ENCODE assay signal across 13 mouse cellular contexts in the genomic region with DNA sequence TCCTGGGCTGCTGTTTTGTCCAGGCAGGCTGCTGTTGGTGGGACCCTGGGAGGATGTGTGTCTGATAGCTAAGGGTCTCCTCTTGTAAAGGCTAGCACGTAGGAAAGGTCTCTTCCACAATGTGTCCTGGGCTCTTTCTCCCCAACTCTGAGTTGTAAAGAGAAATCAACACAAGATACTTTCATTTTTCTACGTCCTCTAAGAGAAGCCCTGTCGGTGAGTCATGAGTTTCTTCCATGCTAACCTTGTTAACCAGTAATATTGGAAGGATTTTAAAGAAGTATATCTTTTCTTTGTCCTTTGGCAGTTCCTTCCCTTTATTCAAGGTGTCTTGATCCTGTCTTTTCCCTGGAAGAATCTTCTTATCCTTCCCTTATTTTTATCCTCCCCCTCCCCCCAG. TPM values are rescaled to one million over a fixed set of nuclear protein-coding genes. Genes with fewer than 3 reads are reported as not detected.
DNase-seq lines count a peak whose midpoint lies in the region; ATAC-seq and TF ChIP-seq lines count a peak whose summit lies in the region.
"Had no signal": no experiment of that assay in that cellular context is flagged by ENCODE, and none has a peak within 500 bp of the region (broad histone marks: within the 10 kb centered on the region; RNA-seq: fewer than 3 reads in every experiment).

No protein-coding gene starts in this region.

- WGBS in heart, embryonic 13.5 days = 57% methylated on average over 3 of the region's 3 CpGs
- 68% methylated on average over 3 of the region's 3 CpGs for WGBS in liver, embryonic 11.5 days
- WGBS in stomach, embryonic 15.5 days = 52% methylated on average over 3 of the region's 3 CpGs

- peak overlapping the region; percentile 40 for H3K9ac ChIP-seq in heart, embryonic 13.5 days
- H3K9ac ChIP-seq in liver, embryonic 11.5 days (ENCODE audit: low read depth, low read length) = 0 out of 2 replicates have a peak overlapping the region, but pooled peaks have one; percentile 9
- H3K9ac ChIP-seq in stomach, embryonic 15.5 days = no peak overlapping the region; the same call in 1 of the 2 replicates
- H3K9ac ChIP-seq: heart, embryonic 12.5 days; lung, embryonic 14.5 days had no signal

- H3K27me3 ChIP-seq in heart, embryonic 13.5 days (replicated peaks) = no peaks in the 10 kb centered on the region
- H3K27me3 ChIP-seq in liver, embryonic 11.5 days (replicated peaks; ENCODE audit: control insufficient read depth, insufficient read depth, low read length) = no peaks in the 10 kb centered on the region
- no peaks in the 10 kb centered on the region for H3K27me3 ChIP-seq in stomach, embryonic 15.5 days (replicated peaks)
- H3K27me3 ChIP-seq: heart, embryonic 12.5 days had no signal

- TF ChIP-seq CTCF in embryonic fibroblast, embryonic 13.5 days (IDR thresholded peaks at IDR 0.05; ENCODE audit: borderline replicate concordance, insufficient read depth, low read length) = no peak

- no peak for ATAC-seq in heart, embryonic 13.5 days (ENCODE audit: extremely low read depth, insufficient number of reproducible peaks, low FRiP score, low TSS enrichment)
- ATAC-seq in liver, embryonic 11.5 days (replicated peaks; ENCODE audit: low FRiP score) = no peak
- no peak for ATAC-seq in stomach, embryonic 15.5 days (ENCODE audit: insufficient read depth, low FRiP score, low read depth)

- peaks cover 84% of the 10 kb centered on the region for H3K4me1 ChIP-seq in heart, embryonic 13.5 days
- peaks cover 42% of the 10 kb centered on the region for H3K4me1 ChIP-seq in liver, embryonic 11.5 days (replicated peaks; ENCODE audit: control insufficient read depth, insufficient read depth, low read length)
- peaks cover 44% of the 10 kb centered on the region for H3K4me1 ChIP-seq in embryonic fibroblast, embryonic 13.5 days (ENCODE audit: control insufficient read depth, insufficient read depth, low read length)
- H3K4me1 ChIP-seq in stomach, embryonic 15.5 days = peaks cover 69% of the 10 kb centered on the region

- 0 out of 2 replicates have a peak overlapping the region, but pooled peaks have one; percentile 87 for H3K27ac ChIP-seq in heart, embryonic 13.5 days (replicated peaks)
- H3K27ac ChIP-seq in liver, embryonic 11.5 days (ENCODE audit: low read depth, low read length) = no peak overlapping the region
- H3K27ac ChIP-seq in embryonic fibroblast, embryonic 13.5 days (ENCODE audit: insufficient read depth, low read length) = peak overlapping the region; percentile 91
- H3K27ac ChIP-seq in stomach, embryonic 15.5 days = peak overlapping the region; percentile 31; the same call in 1 of the 2 replicates

- no peaks in the 10 kb centered on the region for H3K9me3 ChIP-seq in heart, embryonic 13.5 days
- no peaks in the 10 kb centered on the region for H3K9me3 ChIP-seq in liver, embryonic 11.5 days (ENCODE audit: control insufficient read depth, low read length)
- no peaks in the 10 kb centered on the region for H3K9me3 ChIP-seq in stomach, embryonic 15.5 days
- H3K9me3 ChIP-seq: heart, embryonic 12.5 days had no signal

- intact Hi-C loops in left cerebral cortex, postnatal 25 days (cut with DNase I) = no loop called here

- peaks cover 3% of the 10 kb centered on the region for H3K36me3 ChIP-seq in heart, embryonic 13.5 days
- no peaks in the 10 kb centered on the region; the same call in 1 of the 2 replicates for H3K36me3 ChIP-seq in liver, embryonic 11.5 days (ENCODE audit: control insufficient read depth, insufficient read depth, low read length)
- H3K36me3 ChIP-seq in stomach, embryonic 15.5 days = peaks cover 3% of the 10 kb centered on the region; the same call in 1 of the 2 replicates

- no peak for DNase-seq in heart, adult 18-20 months
- DNase-seq in liver, embryonic 11.5 days (ENCODE audit: low spot score) = no peak
- no peak for DNase-seq in liver
- DNase-seq in retina, embryonic 14.5 days (ENCODE audit: low spot score) = no peak
- DNase-seq in left cerebral cortex, postnatal 25 days (ENCODE audit: low spot score in 2 of 2) = no peak
- DNase-seq: B cell, adult 2 months; cerebellum, adult 2 months; lung, embryonic 14.5 days; midbrain, embryonic 14.5 days had no signal

- H3K4me2 ChIP-seq in heart, embryonic 13.5 days = no peak overlapping the region
- H3K4me2 ChIP-seq in liver, embryonic 11.5 days = no peak overlapping the region
- no peak overlapping the region for H3K4me2 ChIP-seq in stomach, embryonic 15.5 days
- H3K4me2 ChIP-seq: heart, embryonic 12.5 days; lung, embryonic 14.5 days had no signal

- no peak overlapping the region for H3K4me3 ChIP-seq in heart, embryonic 13.5 days
- no peak overlapping the region for H3K4me3 ChIP-seq in liver, embryonic 11.5 days (ENCODE audit: low read depth, low read length)
- no peak overlapping the region for H3K4me3 ChIP-seq in embryonic fibroblast, embryonic 13.5 days (ENCODE audit: insufficient read depth, low read length)
- H3K4me3 ChIP-seq in stomach, embryonic 15.5 days (replicated peaks) = no peak overlapping the region
- H3K4me3 ChIP-seq: heart, embryonic 12.5 days had no signal

- TF ChIP-seq POLR2A in embryonic fibroblast, embryonic 13.5 days (IDR thresholded peaks at IDR 0.05; ENCODE audit: low read depth, low read length) = no peak

RNA-seq across cellular contexts. Expression of gene Pgs1, which starts 9.6 kb away (rescaled TPM):
- 25.7 and 26.6 TPM in 2 replicates for polyA plus RNA-seq in heart, embryonic 13.5 days (2015; fragmentation: Nextera tagmentation; extraction: Ambion mirVana)
- total RNA-seq in heart, adult 18-20 months (2021) = 10 to 100 TPM; 17.0 to 18.8 TPM
- 31.5 and 31.9 TPM in 2 replicates for polyA plus RNA-seq in liver, embryonic 11.5 days (2014; fragmentation: Nextera tagmentation; extraction: Ambion mirVana)
- polyA plus RNA-seq in embryonic fibroblast, embryonic 13.5 days (2011; ENCODE audit: insufficient read length, low read depth, missing spikeins) = 29.5 and 33.4 TPM in 2 replicates
- polyA plus RNA-seq in stomach, embryonic 15.5 days (2015; fragmentation: Nextera tagmentation; extraction: Ambion mirVana) = 31.7 and 34.6 TPM in 2 replicates
- total RNA-seq in left cerebral cortex, postnatal 25 days (2021) = 10 to 100 TPM; 85.6 to 88.1 TPM

RNA-seq across cellular contexts. Expression of gene Socs3, which starts 25.8 kb away (rescaled TPM):
- 4.9 and 8.5 TPM in 2 replicates for polyA plus RNA-seq in heart, embryonic 13.5 days (2015; fragmentation: Nextera tagmentation; extraction: Ambion mirVana)
- 1 to 10 TPM; 3.2 to 3.5 TPM for total RNA-seq in heart, adult 18-20 months (2021)
- 3.7 and 4.6 TPM in 2 replicates for polyA plus RNA-seq in liver, embryonic 11.5 days (2014; fragmentation: Nextera tagmentation; extraction: Ambion mirVana)
- 15.2 and 31.9 TPM in 2 replicates for polyA plus RNA-seq in embryonic fibroblast, embryonic 13.5 days (2011; ENCODE audit: insufficient read length, low read depth, missing spikeins)
- 16.0 and 18.5 TPM in 2 replicates for polyA plus RNA-seq in stomach, embryonic 15.5 days (2015; fragmentation: Nextera tagmentation; extraction: Ambion mirVana)
- 1 to 10 TPM; 3.8 to 4.3 TPM for total RNA-seq in left cerebral cortex, postnatal 25 days (2021)
